Mouse (Mus musculus) heart, adult 2 months (tissue): ENCODE measurements around the gene Uba6.

ENCODE experiments used
- CTCF ChIP-seq: fragments of 200-600 bp; IDR thresholded peaks from 2 replicates; pipeline ENCODE4 v1.8.1; 2022; ENCODE audit warnings: antibody characterized with exemption, mild to moderate bottlenecking, moderate library complexity
- EP300 ChIP-seq: fragments of 200-500 bp; IDR thresholded peaks from 2 replicates; pipeline ENCODE4 v1.6.1; 2011; ENCODE audit warnings: low read depth, low read length, control low read depth; ENCODE audit not compliant: insufficient read depth

DNA sequence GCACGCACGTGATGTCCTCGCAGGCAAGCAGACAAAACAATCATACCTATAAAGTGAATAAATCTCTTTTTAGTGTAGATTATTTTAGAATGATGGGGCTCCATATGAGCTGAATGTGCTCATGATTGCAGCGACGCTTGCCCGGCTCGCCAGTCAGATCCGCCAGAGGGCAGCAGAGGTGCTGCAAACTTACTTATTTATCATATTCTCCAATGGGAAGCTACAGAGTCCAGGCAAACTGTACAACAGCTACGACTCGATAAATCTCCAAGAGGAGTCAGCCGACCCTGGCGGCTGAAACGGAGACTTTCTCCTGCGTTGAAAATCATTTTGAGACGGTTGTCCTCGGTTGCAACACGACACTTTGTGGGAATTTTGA, 106.1 kb downstream of the Uba6 start:
- TF ChIP-seq CTCF (no peak; the same call in 1 of the 2 replicates), EP300 (0 out of 2 replicates have a peak, but pooled peaks have one; percentile 45)
